Mouse (Mus musculus) megakaryocyte-erythroid progenitor cell, adult 5-6 weeks (primary cell): ENCODE results near the gene Ms4a6b. TPM values are rescaled to one million over a fixed set of nuclear protein-coding genes. Genes with fewer than 3 reads are reported as not detected.
"Not testable (repeated sequence)": the region's sequence is repeated elsewhere in the genome, so short reads cannot be mapped to it uniquely, and the experiment has no call there.

Experiments
- ATAC-seq: replicated peaks from 2 replicates; pipeline ENCODE4 v1.8.0; 2016; ENCODE audit warnings: mild to moderate bottlenecking, inconsistent platforms; ENCODE audit not compliant: severe bottlenecking, poor library complexity, low FRiP score, low TSS enrichment
- total RNA-seq, 2 experiments: library from RNA; stranded (forward) in 1 of 2; stranded (reverse) in 1 of 2; fragments of 200-1000, 215-1000 nt in 1 of 2; fragments of >200 nt in 1 of 2; fragmentation: Nextera tagmentation in 1 of 2; gene quantifications; 2 replicates each; pipeline ENCODE4 v1.2.3; 2014 to 2017

The Ms4a6b gene
- total RNA-seq (2014; fragmentation: Nextera tagmentation): 2.2 and 5.3 TPM in 2 replicates
- 0.69 and 2.1 TPM in 2 replicates for total RNA-seq (2017)

DNA sequence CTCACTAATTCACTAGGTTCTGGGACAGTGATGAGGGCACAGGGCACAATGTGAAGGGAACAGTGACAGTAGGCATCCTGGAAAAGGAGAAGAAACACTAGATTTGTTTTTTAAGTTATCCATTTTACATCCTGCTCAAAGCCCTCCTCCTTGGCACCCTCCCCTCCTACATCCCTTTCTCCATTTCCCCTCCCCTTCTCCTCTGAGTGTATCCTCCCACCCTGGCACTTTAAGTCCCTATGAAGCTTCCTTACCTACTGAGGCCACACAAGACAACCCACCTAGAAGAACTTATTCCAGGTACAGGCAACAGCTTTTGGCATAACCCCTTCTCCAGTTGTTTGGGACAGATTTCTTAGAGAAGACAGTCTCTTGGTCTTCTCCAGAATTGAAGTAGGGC, at the start of gene Ms4a6b:
Ms4a6b (plus strand) TSS at position 267 of the 400 bp plus-strand sequence.
- no peak for ATAC-seq

DNA sequence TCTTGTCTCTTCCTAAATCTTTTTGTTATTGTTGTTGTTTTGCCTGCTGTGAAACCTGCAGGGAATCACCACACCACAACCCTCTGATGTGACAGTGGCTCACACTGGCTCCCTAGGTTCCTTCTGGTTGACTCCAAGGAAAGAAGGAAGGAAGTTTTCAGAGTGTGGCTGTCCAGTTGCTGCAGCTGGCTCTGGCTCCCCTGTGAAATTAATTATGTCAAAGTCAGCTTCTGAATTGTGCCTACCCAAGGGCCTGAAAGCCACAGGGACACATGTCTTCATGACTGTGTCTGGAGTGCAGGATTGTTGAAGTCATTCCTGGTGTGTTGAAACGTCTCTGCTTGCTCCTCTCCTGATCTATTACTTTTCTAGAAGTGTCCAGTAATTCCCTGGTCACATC, 48.0 kb upstream of the Ms4a6b start:
- ATAC-seq: not testable (repeated sequence)

DNA sequence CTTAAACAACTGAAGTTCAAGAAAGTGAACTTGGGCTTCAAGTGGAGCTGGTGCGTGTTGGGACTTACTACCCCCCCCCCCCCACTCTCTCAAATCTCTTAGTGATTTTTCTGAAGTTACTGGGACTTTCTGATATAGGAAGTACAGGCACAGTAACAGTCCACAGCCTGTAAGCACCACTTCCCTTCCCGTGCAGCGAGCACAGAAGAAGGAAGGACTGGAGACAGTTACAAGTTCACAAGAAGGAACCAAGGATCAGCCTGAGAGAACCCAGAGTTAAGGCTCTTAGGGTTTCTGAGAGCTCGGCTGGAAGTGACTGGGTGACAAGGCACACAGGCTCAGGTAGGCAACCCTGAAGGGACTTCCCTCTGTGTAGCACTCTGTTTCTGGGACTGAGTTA, 47.1 kb upstream of the Ms4a6b start, which contains the start of gene Ms4a6c:
Ms4a6c (plus strand) TSS at position 152 of the 400 bp plus-strand sequence.
- not testable (repeated sequence) for ATAC-seq

DNA sequence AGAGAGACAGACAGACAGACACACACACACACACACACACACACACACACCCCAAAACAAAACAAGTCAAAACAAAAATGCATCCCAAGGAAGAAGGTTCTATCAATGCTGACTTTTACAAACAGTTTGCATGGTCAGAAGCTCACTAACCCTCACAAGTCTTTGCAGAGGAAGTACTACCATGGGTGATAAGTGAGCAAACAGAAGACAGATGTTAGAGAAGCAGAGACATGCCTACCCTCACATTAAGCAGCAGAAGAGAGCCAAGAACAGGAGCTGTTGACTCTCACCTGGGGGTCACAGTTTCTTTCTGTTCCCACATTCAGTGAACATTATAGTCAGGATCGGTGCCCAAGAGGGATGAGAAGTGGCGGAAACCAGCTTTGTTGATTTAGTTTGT, 36.6 kb upstream of the Ms4a6b start:
- ATAC-seq: no peak

DNA sequence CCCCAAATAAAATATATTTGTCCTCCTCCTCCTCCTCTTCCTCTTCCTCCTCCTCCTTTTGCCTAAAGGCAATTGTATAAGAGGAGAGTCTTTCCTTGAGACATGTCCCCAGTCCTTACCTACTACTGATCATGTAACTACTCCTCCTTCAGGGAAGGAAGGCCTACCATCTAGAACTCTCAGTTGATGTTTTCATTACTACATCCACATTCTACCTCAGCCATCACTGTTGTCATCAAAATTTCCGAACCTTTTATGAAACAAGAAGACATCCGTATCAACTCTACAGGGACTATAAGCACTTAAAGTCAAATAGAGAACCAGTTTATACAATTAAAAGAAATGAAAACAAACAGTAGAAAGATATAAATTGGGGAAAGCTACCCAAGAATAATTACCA, 33.6 kb upstream of the Ms4a6b start:
- ATAC-seq: no peak

DNA sequence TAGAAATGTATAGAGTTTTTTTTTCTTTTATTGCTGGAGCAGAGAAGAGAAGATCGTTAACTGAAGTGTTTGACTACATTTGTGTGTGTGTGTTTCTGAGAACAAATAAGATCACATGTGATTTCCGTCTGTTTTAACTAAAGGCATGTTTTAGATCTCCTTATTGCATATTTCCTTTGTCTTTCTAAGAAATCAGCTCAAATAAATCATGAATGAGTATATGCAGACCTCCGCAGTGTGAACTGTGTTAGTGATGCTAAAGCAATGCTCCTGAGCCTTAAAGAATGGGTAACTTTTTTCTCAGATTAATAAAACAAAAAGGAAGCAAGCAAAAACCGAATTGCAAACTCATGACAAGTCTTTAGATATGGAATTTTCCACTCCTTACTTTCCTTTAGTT, 32.4 kb upstream of the Ms4a6b start:
- no peak for ATAC-seq

DNA sequence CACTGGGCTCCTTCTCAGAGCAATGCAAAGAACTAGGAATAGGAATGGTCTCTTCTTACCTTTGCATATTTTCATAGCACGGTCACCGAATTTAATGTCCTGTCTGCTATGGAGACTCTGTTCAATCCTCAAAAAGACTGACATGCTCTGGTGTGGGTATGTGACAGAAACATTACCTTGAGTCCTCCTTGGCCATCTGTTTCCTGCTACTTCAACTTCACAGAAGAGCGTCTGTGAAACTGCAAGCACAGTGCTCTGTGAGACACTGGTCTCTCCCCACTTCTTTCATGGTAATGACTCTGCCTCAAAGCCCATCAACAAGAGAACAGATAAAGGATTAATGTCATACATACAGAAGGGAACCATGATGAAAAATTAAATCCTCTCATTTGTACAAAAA, 31.9 kb upstream of the Ms4a6b start:
- ATAC-seq: no peak

DNA sequence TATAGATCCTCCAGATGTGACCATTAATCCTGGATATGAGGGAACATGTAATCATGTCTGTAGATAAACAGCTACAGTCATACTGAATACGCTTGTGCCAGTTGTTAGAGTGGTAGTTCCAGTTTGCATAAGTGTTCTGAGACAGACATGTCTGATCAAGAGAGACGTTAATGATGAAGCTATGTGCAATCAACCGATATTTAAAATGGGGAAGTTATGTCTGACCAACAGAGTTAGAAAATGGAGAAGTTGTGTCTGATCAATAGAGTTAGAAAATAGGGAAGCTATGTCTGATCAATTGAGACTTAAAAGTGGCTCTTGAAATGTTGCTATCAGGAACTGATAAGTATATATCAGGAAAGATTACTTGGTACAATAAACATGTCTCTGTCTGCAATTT, 31.0 kb upstream of the Ms4a6b start:
- ATAC-seq: no peak

DNA sequence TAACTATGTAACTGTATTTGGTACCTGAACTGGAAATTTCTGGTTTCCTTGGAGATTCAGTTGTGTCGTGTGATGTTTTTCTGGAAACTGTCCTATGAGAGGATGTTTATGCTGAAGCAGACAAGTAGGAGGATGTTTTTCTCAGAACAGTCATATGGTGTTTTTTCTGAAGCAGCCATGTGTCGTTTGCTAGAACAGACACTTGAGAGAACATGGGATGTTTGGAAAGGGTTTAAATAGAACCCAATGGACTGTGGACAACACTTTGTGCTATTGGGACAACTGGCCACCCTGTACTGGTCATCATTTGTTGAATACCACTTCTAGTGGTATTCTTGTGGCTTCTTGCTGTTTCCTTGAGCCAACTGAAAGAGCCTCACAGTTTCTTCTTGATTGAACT, 30.6 kb upstream of the Ms4a6b start, which contains the start of gene Gm8369:
Gm8369 (plus strand) TSS at position 193 of the 400 bp plus-strand sequence.
- ATAC-seq: no peak

DNA sequence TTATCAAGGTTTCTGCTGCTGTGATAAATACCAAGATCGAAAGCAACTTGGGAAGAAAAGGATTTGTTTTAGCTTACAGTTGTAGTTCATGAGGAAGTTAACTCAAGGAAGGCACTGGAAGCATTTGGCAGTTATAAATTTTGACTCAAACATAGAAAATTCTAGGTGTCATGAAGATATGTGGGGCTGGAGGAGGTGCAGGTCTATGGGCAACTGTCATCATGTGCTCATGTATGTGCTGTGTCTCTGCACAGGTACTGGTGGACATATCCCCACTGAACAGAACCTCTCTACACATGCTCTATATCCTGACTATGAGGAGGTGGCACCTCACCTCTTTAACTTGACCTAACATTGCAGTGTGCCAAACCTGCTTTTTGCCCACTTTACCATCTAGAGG, 29.7 kb upstream of the Ms4a6b start:
- no peak for ATAC-seq

DNA sequence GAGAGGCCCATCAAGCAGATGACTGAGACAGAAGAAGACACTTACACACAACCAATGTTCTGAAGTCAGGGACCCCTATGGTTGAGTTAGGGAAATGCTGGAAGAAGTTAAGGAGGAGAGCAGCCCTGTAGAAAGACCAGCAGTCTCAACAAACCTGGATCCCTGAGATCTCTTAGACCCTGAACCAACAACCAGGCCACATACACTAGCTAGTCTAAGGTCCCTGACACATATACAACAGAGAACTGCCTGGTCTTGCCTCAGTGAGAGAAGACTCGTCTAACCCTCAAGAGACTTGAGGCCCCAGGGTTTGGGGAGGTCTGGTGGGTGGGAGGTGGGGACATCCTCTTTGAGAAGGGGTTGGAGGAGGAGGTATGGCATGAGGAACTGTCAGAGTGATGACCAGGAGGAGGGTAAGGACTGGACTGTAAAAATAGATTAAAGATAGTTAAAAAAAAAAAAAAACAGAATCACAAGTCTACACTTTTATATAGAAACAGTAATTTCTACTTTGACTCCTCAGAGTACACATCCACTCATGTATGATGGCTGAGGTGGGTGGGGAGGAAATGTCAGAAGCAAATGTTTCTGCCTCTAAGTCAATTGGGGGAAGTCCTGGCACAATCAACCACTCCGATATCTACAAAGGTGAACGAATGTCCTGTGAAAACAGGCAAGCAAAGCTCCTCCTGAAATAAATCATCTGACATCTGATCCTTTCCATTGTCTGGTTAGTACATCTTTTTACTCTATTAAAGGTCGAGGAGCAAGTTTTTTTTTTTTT, 24.7 kb upstream of the Ms4a6b start:
- no peak for ATAC-seq

DNA sequence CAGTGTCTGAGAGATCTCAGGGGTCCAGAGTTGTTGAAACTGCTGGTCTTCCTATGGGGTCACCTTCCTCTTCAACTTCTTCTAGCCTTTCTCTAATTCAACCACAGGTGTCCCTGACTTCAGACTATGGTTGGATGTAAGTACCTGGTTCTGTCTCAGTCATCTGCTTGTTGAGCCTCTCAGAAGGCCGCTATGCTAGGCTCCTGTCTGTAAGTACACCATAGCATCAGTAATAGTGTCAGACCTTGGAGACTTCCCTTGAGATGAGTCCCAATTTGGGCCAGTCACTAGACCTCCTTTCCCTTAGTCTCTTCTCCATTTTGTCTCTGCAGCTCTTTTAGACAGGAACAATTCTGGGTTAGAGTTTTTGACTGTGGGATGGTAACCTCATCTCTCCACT, 23.6 kb upstream of the Ms4a6b start:
- no peak for ATAC-seq

DNA sequence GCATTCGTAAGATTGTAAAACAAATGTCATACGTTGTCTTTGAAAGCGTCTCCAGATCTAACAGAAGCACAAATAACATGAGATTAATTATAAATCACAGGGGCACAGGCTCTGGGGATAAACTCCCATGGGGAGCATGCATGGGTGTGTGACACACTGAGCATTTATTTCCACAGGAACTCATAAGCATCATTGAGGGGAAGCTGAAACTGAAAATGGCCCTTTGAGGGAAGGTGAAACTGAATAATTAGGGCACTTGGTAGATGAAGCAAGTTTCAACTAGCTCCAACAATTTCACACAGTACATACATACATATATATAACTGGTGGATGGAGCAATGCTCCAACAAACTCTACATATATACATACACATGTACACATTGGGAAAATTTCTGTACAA, 21.8 kb upstream of the Ms4a6b start:
- no peak for ATAC-seq

DNA sequence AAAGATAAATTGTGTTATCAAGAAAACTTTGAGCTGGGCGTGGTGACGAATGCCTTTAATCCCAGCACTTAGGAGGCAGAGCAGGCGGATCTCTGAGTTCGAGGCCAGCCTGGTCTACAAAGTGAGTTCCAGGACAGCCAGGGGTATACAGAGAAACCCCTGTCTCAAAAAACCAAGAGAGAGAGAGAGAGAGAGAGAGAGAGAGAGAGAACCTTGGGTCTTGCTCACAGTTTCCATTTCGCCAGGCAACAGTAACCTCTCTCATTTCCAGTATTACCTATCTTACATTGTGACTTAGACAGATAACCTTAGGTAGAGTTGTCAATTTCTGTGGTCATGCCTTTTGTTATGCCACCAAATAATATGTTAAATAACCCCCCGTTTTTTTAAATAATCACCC, 20.0 kb upstream of the Ms4a6b start:
- no peak for ATAC-seq

DNA sequence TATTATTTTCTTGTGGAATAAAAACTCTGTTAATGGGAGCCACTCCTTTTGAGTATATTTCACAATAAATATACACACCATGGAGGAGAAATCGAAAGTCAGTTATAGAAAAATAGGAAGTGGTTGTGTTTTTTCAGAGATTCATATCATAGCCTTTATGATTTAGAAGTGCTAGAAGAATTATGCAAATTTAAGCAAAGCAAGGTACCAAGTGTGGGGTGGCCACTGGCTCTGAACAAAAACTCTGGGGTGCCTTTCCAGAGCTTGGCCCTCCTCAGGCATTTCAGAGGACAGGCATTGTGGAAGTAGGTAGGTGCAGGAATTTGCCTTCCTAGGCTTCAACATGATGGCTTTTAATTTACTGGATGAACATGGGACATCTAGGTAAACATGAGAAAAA, 19.0 kb upstream of the Ms4a6b start:
- not testable (repeated sequence) for ATAC-seq

DNA sequence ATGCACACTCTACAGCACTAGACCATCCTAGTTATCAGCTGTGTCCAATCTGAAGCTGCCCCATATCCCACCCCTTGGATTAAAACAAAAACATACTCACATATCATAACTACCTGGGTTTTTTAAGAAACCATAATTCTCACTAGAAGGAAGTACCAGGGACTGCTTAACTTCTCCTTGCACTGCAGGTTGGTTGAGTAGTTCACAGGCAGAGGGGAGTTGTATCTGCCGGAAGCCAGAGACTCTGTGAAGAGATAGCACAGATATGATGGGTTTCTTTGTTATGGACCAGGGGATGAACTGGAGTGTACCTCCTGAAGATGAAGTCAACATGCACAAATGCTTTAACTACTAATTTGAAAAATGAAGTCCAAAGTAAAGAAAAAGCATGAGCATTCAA, 15.5 kb upstream of the Ms4a6b start:
- ATAC-seq: no peak

DNA sequence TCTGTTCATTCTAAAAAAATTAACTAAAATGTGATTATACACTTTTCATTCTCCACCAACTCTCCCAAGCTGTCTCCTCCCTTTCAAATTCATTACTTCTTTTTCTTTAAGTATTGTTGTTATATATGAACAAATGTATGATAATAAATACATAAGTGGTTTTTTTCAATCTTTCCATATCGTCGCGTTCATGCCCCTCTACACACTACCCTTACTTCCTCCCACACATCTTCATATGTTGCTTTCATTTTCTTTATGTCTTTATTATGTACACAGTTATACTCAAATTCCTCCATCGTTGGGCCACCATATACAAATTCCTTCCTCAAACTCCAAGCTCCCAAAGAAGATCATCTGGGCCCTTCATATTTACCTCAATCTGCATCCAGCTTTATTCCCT, 15.0 kb upstream of the Ms4a6b start:
- no peak for ATAC-seq

DNA sequence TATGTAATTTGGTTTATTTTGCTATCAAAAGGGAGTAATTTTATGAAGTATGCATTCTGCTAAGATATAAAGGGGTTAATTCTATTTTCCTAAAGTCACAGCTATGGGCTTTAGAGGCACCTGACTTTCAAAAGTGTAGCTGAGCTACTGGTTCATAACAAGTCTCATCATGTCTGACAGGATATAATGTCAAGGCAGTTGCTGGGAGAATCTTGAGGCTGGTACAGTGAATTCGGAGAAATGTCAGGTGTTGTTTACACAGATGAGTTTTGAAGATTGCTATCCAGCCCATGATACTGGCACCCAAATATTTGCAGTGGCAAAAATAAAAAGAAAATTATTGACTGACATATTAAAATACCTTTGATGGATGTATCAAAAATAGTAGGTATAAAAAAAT, 11.5 kb upstream of the Ms4a6b start:
- no peak for ATAC-seq

DNA sequence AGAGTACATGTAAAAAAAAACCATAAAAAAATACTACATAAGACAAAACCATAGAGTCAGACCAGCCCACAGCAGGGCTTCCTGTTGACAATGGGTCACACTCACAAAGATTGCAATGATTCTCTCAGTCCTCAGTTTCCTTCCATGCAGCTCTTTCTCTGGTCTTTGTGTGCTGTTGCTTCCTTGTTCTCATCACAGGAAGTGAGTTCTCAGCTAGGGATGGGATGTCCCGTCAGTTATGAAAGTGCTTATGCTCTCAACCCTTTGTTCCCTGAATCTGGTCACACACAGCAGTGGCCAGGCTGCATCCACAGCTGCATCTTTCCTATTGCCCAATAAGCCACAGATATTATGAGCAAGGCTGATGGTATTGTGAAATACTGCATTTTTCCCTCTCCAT, 2.9 kb upstream of the Ms4a6b start:
- ATAC-seq: no peak

DNA sequence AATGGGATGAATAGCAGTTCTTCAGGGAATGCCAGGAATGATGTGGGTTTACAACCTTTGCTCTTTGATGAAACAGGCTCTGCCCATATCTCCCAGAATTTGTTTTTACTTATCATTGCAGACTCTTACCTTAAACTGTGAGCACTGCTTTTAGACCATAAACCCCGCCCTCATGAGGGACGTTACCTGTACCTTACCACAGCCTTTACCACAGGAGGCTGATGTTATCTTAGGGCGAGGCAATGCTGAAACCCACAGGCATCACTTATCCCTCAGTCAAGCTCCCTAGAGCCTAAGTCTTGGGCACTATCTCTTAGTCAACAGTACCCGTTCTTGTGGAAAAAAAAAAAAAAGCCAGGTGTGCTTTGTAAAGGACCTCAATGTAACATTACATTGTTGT, 533 bp downstream of the Ms4a6b start:
- no peak for ATAC-seq

DNA sequence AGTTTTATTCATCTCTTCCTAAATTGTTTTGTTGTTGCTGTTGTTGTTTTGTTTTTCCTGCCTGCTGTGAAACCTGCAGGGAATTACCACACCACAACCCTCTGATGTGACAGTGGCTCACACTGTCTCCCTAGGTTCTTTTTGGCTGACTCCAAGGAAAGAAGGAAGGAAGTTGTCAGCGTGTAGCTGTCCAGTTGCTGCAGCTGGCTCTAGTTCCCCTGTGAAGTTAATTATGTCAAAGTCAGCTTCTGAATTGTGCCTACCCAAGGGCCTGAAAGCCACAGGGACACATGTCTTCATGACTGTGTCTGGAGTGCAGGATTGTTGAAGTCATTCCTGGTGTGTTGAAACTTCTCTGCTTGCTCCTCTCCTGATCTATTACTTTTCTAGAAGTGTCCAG, 1.1 kb downstream of the Ms4a6b start:
- ATAC-seq: not testable (repeated sequence)
